Mouse (Mus musculus): ENCODE results near the gene Tnni3k. TPM values are rescaled to one million over a fixed set of nuclear protein-coding genes. Genes with fewer than 3 reads are reported as not detected.

Tnni3k gene
- polyA plus RNA-seq, 1 experiment from 2014 or later: not detected

- H3K4me1 ChIP-seq (ENCODE audit: control insufficient read depth, insufficient read depth, low read length): no peaks in the 10 kb centered on the region
- H3K9me3 ChIP-seq (ENCODE audit: control insufficient read depth, low read depth, low read length): no peaks in the 10 kb centered on the region
- no peak for ATAC-seq (ENCODE audit: insufficient number of reproducible peaks, insufficient read depth, low FRiP score, low read depth)
- no peaks in the 10 kb centered on the region for H3K27me3 ChIP-seq (ENCODE audit: control insufficient read depth, insufficient read depth, low read length)
- no peak overlapping the region for H3K4me3 ChIP-seq (ENCODE audit: low read depth, low read length)
- no peak overlapping the region for H3K9ac ChIP-seq (replicated peaks; ENCODE audit: low read depth, low read length)
- no peaks in the 10 kb centered on the region for H3K36me3 ChIP-seq (ENCODE audit: control insufficient read depth, insufficient read depth, low read length)
- no peak overlapping the region for H3K27ac ChIP-seq (ENCODE audit: low read length)
- WGBS: 78% methylated on average over 7 of the region's 7 CpGs
- H3K4me2 ChIP-seq (replicated peaks; ENCODE audit: low read depth, low read length): no peak overlapping the region
These were observed 76.1 kb downstream of the Tnni3k start for GRCm38 (mm10) chr3:154979101-154979500.

GRCm38 (mm10) chr3:154971626-154972025, 83.6 kb downstream of the Tnni3k start:
- H3K4me1 ChIP-seq (ENCODE audit: control insufficient read depth, insufficient read depth, low read length): no peaks in the 10 kb centered on the region
- H3K9ac ChIP-seq (replicated peaks; ENCODE audit: low read depth, low read length): no peak overlapping the region
- H3K27me3 ChIP-seq (ENCODE audit: control insufficient read depth, insufficient read depth, low read length): no peaks in the 10 kb centered on the region
- no peaks in the 10 kb centered on the region for H3K36me3 ChIP-seq (ENCODE audit: control insufficient read depth, insufficient read depth, low read length)
- no peaks in the 10 kb centered on the region for H3K9me3 ChIP-seq (ENCODE audit: control insufficient read depth, low read depth, low read length)
- no peak overlapping the region for H3K27ac ChIP-seq (ENCODE audit: low read length)
- WGBS: 58% methylated on average over 1 of the region's 1 CpGs
- ATAC-seq (ENCODE audit: insufficient number of reproducible peaks, insufficient read depth, low FRiP score, low read depth): no peak
- H3K4me3 ChIP-seq (ENCODE audit: low read depth, low read length): no peak overlapping the region
- H3K4me2 ChIP-seq (replicated peaks; ENCODE audit: low read depth, low read length): no peak overlapping the region

GRCm38 (mm10) chr3:154970981-154971380, 84.2 kb downstream of the Tnni3k start:
- H3K27me3 ChIP-seq (ENCODE audit: control insufficient read depth, insufficient read depth, low read length): no peaks in the 10 kb centered on the region
- no peaks in the 10 kb centered on the region for H3K36me3 ChIP-seq (ENCODE audit: control insufficient read depth, insufficient read depth, low read length)
- ATAC-seq (ENCODE audit: insufficient number of reproducible peaks, insufficient read depth, low FRiP score, low read depth): no peak
- H3K27ac ChIP-seq (ENCODE audit: low read length): no peak overlapping the region
- no peak overlapping the region for H3K4me3 ChIP-seq (ENCODE audit: low read depth, low read length)
- 65% methylated on average over 2 of the region's 2 CpGs for WGBS
- no peaks in the 10 kb centered on the region for H3K4me1 ChIP-seq (ENCODE audit: control insufficient read depth, insufficient read depth, low read length)
- no peak overlapping the region for H3K4me2 ChIP-seq (replicated peaks; ENCODE audit: low read depth, low read length)
- H3K9me3 ChIP-seq (ENCODE audit: control insufficient read depth, low read depth, low read length): no peaks in the 10 kb centered on the region
- no peak overlapping the region for H3K9ac ChIP-seq (replicated peaks; ENCODE audit: low read depth, low read length)

- WGBS: 61% methylated on average over 3 of the region's 3 CpGs
These were observed 93.9 kb downstream of the Tnni3k start for GRCm38 (mm10) chr3:154961284-154961683.

GRCm38 (mm10) chr3:154953088-154953487, 102.1 kb downstream of the Tnni3k start:
- H3K36me3 ChIP-seq (ENCODE audit: control insufficient read depth, insufficient read depth, low read length): no peaks in the 10 kb centered on the region
- H3K9me3 ChIP-seq (ENCODE audit: control insufficient read depth, low read depth, low read length): no peaks in the 10 kb centered on the region
- no peak overlapping the region for H3K4me2 ChIP-seq (replicated peaks; ENCODE audit: low read depth, low read length)
- ATAC-seq (ENCODE audit: insufficient number of reproducible peaks, insufficient read depth, low FRiP score, low read depth): no peak
- H3K4me3 ChIP-seq (ENCODE audit: low read depth, low read length): no peak overlapping the region
- no peak overlapping the region for H3K9ac ChIP-seq (replicated peaks; ENCODE audit: low read depth, low read length)
- H3K4me1 ChIP-seq (ENCODE audit: control insufficient read depth, insufficient read depth, low read length): no peaks in the 10 kb centered on the region
- H3K27me3 ChIP-seq (ENCODE audit: control insufficient read depth, insufficient read depth, low read length): no peaks in the 10 kb centered on the region
- H3K27ac ChIP-seq (ENCODE audit: low read length): no peak overlapping the region
- WGBS: 30% methylated on average over 2 of the region's 2 CpGs

More at GRCm38 (mm10) chr3:154961284-154961683, 93.9 kb downstream of the Tnni3k start:
- Histone ChIP-seq H3K27ac (ENCODE audit: low read length) (no peak overlapping the region), H3K4me1 (ENCODE audit: control insufficient read depth, insufficient read depth, low read length) (no peaks in the 10 kb centered on the region), H3K36me3 (ENCODE audit: control insufficient read depth, insufficient read depth, low read length) (no peaks in the 10 kb centered on the region), H3K4me3 (ENCODE audit: low read depth, low read length) (no peak overlapping the region), H3K27me3 (ENCODE audit: control insufficient read depth, insufficient read depth, low read length) (no peaks in the 10 kb centered on the region), H3K9me3 (ENCODE audit: control insufficient read depth, low read depth, low read length) (no peaks in the 10 kb centered on the region), H3K4me2 (replicated peaks; ENCODE audit: low read depth, low read length) (no peak overlapping the region), H3K9ac (replicated peaks; ENCODE audit: low read depth, low read length) (no peak overlapping the region)
- ATAC-seq (ENCODE audit: insufficient number of reproducible peaks, insufficient read depth, low FRiP score, low read depth): no peak

- no peak for ATAC-seq (ENCODE audit: insufficient number of reproducible peaks, insufficient read depth, low FRiP score, low read depth)
- Histone ChIP-seq H3K4me3 (ENCODE audit: low read depth, low read length) (no peak overlapping the region), H3K36me3 (ENCODE audit: control insufficient read depth, insufficient read depth, low read length) (no peaks in the 10 kb centered on the region), H3K27ac (ENCODE audit: low read length) (no peak overlapping the region), H3K9ac (replicated peaks; ENCODE audit: low read depth, low read length) (no peak overlapping the region), H3K4me1 (ENCODE audit: control insufficient read depth, insufficient read depth, low read length) (no peaks in the 10 kb centered on the region), H3K4me2 (replicated peaks; ENCODE audit: low read depth, low read length) (no peak overlapping the region), H3K27me3 (ENCODE audit: control insufficient read depth, insufficient read depth, low read length) (no peaks in the 10 kb centered on the region), H3K9me3 (ENCODE audit: control insufficient read depth, low read depth, low read length) (no peaks in the 10 kb centered on the region)
- WGBS: 69% methylated on average over 2 of the region's 2 CpGs
These were observed 105.7 kb downstream of the Tnni3k start for GRCm38 (mm10) chr3:154949551-154949950.

- 72% methylated on average over 6 of the region's 6 CpGs for WGBS
- H3K4me3 ChIP-seq (ENCODE audit: low read depth, low read length): no peak overlapping the region
- no peaks in the 10 kb centered on the region for H3K9me3 ChIP-seq (ENCODE audit: control insufficient read depth, low read depth, low read length)
- no peak for ATAC-seq (ENCODE audit: insufficient number of reproducible peaks, insufficient read depth, low FRiP score, low read depth)
- no peaks in the 10 kb centered on the region for H3K27me3 ChIP-seq (ENCODE audit: control insufficient read depth, insufficient read depth, low read length)
- no peaks in the 10 kb centered on the region for H3K36me3 ChIP-seq (ENCODE audit: control insufficient read depth, insufficient read depth, low read length)
- no peak overlapping the region for H3K4me2 ChIP-seq (replicated peaks; ENCODE audit: low read depth, low read length)
- no peak overlapping the region for H3K27ac ChIP-seq (ENCODE audit: low read length)
- no peak overlapping the region for H3K9ac ChIP-seq (replicated peaks; ENCODE audit: low read depth, low read length)
- H3K4me1 ChIP-seq (ENCODE audit: control insufficient read depth, insufficient read depth, low read length): no peaks in the 10 kb centered on the region
These were observed 109.5 kb downstream of the Tnni3k start for GRCm38 (mm10) chr3:154945688-154946161.

- Histone ChIP-seq H3K36me3 (ENCODE audit: control insufficient read depth, insufficient read depth, low read length) (no peaks in the 10 kb centered on the region), H3K9ac (replicated peaks; ENCODE audit: low read depth, low read length) (no peak overlapping the region), H3K4me1 (ENCODE audit: control insufficient read depth, insufficient read depth, low read length) (no peaks in the 10 kb centered on the region), H3K27ac (ENCODE audit: low read length) (no peak overlapping the region), H3K4me3 (ENCODE audit: low read depth, low read length) (no peak overlapping the region), H3K27me3 (ENCODE audit: control insufficient read depth, insufficient read depth, low read length) (no peaks in the 10 kb centered on the region), H3K4me2 (replicated peaks; ENCODE audit: low read depth, low read length) (no peak overlapping the region), H3K9me3 (ENCODE audit: control insufficient read depth, low read depth, low read length) (no peaks in the 10 kb centered on the region)
- 38% methylated on average over 8 of the region's 8 CpGs for WGBS
- no peak for ATAC-seq (ENCODE audit: insufficient number of reproducible peaks, insufficient read depth, low FRiP score, low read depth)
These were observed 127.5 kb downstream of the Tnni3k start for GRCm38 (mm10) chr3:154927757-154928156.

- H3K9ac ChIP-seq (replicated peaks; ENCODE audit: low read depth, low read length): no peak overlapping the region
- no peak overlapping the region for H3K4me2 ChIP-seq (replicated peaks; ENCODE audit: low read depth, low read length)
- H3K36me3 ChIP-seq (ENCODE audit: control insufficient read depth, insufficient read depth, low read length): no peaks in the 10 kb centered on the region
- no peaks in the 10 kb centered on the region for H3K27me3 ChIP-seq (ENCODE audit: control insufficient read depth, insufficient read depth, low read length)
- no peaks in the 10 kb centered on the region for H3K9me3 ChIP-seq (ENCODE audit: control insufficient read depth, low read depth, low read length)
- no peaks in the 10 kb centered on the region for H3K4me1 ChIP-seq (ENCODE audit: control insufficient read depth, insufficient read depth, low read length)
- 85% methylated on average over 8 of the region's 8 CpGs for WGBS
- no peak for ATAC-seq (ENCODE audit: insufficient number of reproducible peaks, insufficient read depth, low FRiP score, low read depth)
- no peak overlapping the region for H3K27ac ChIP-seq (ENCODE audit: low read length)
- no peak overlapping the region for H3K4me3 ChIP-seq (ENCODE audit: low read depth, low read length)
These were observed 130.3 kb downstream of the Tnni3k start for GRCm38 (mm10) chr3:154924936-154925335.

Measured in stomach, embryonic 14.5 days (tissue).